Mouse (Mus musculus) stomach, postnatal 0 days (tissue): ENCODE measurements around the gene Sec23b. TPM values are rescaled to one million over a fixed set of nuclear protein-coding genes. Genes with fewer than 3 reads are reported as not detected.

ENCODE experiments used
- ATAC-seq: fragments of 200-750 bp; cut with Nextera tagmentation; 2 replicates; pipeline ENCODE4 v1.8.0; 2017; ENCODE audit not compliant: low FRiP score, low TSS enrichment
- DNase-seq: peaks from one replicate; pipeline ENCODE4 v3.0.0-alpha.2; 2016; ENCODE audit warnings: low spot score
- H3K27ac ChIP-seq: fragments of 300-500 bp; sonication (generic); replicated peaks from 2 replicates; pipeline ENCODE4 v1.5.1; 2014; ENCODE audit warnings: mild to moderate bottlenecking, control low read depth
- H3K27me3 ChIP-seq: fragments of 300-500 bp; sonication (generic); 2 replicates; pipeline ENCODE4 v1.6.1; 2014; ENCODE audit warnings: low read length; ENCODE audit not compliant: control insufficient read depth, insufficient read depth
- H3K36me3 ChIP-seq: fragments of 300-500 bp; sonication (generic); 2 replicates; pipeline ENCODE4 v1.6.1; 2014; ENCODE audit warnings: low read length, mixed read lengths; ENCODE audit not compliant: control insufficient read depth, insufficient read depth
- H3K4me1 ChIP-seq: fragments of 300-500 bp; sonication (generic); replicated peaks from 2 replicates; pipeline ENCODE4 v1.6.1; 2014; ENCODE audit warnings: antibody characterized with exemption; ENCODE audit not compliant: control insufficient read depth, insufficient read depth
- H3K4me2 ChIP-seq: fragments of 300-500 bp; sonication (generic); replicated peaks from 2 replicates; pipeline ENCODE4 v1.6.1; 2014; ENCODE audit warnings: low read depth, mild to moderate bottlenecking, control low read depth, moderate library complexity
- H3K4me3 ChIP-seq: fragments of 300-500 bp; sonication (generic); 2 replicates; pipeline ENCODE4 v1.5.1; 2014; ENCODE audit warnings: low read depth, low read length, control low read depth
- H3K9ac ChIP-seq: fragments of 300-500 bp; sonication (generic); 2 replicates; pipeline ENCODE4 v1.6.1; 2014; ENCODE audit warnings: mild to moderate bottlenecking, low read length, control low read depth, mixed read lengths
- H3K9me3 ChIP-seq: fragments of 300-500 bp; sonication (generic); 2 replicates; pipeline ENCODE4 v1.6.1; 2016; ENCODE audit warnings: low read length; ENCODE audit not compliant: control insufficient read depth
- CTCF ChIP-seq: IDR thresholded peaks from 2 replicates; pipeline ENCODE4 v1.5.1; 2016; ENCODE audit warnings: antibody characterized with exemption, low read depth, mild to moderate bottlenecking, moderate library complexity
- EP300 ChIP-seq: optimal IDR thresholded peaks from 2 replicates; pipeline ENCODE3; 2016; ENCODE audit warnings: antibody characterized with exemption
- WGBS: fragments of 180-500 bp; shearing (Covaris S2); extraction: QIAGEN DNeasy Blood & Tissue Kit; methylation state at CpG from one replicate; pipeline ENCODE4 v1.1.7; 2014; 5-methylcytosine and 5-hydroxymethylcytosine counted together
- polyA plus RNA-seq: library from polyadenylated mRNA; unstranded; fragments of >200 nt; fragmentation: Nextera tagmentation; extraction: Ambion mirVana; gene quantifications from 2 replicates; pipeline ENCODE4 v1.2.1, GENCODE M21; 2015

Sec23b gene
- polyA plus RNA-seq, 1 experiment from 2014 or later = 74.5 TPM

GRCm38 (mm10) chr2:144545481-144545880, 10.5 kb upstream of the Sec23b start:
- ATAC-seq (no peak), DNase-seq (no peak)
- H3K36me3 ChIP-seq = no peaks in the 10 kb centered on the region

GRCm38 (mm10) chr2:144547559-144547958, 8.5 kb upstream of the Sec23b start:
- Histone ChIP-seq H3K27ac (no peak overlapping the region), H3K4me1 (no peaks in the 10 kb centered on the region), H3K9ac (no peak overlapping the region), H3K36me3 (no peaks in the 10 kb centered on the region), H3K4me3 (no peak overlapping the region), H3K27me3 (no peaks in the 10 kb centered on the region), H3K9me3 (no peaks in the 10 kb centered on the region), H3K4me2 (no peak overlapping the region)
- TF ChIP-seq EP300 (no peak), CTCF (no peak)
- ATAC-seq = no peak
- 62% methylated on average over 4 of the region's 4 CpGs for WGBS
- DNase-seq = no peak

More at GRCm38 (mm10) chr2:144545481-144545880, 10.5 kb upstream of the Sec23b start:
- Histone ChIP-seq H3K4me1 (no peaks in the 10 kb centered on the region), H3K27ac (no peak overlapping the region), H3K27me3 (no peaks in the 10 kb centered on the region), H3K4me2 (no peak overlapping the region), H3K4me3 (no peak overlapping the region), H3K9me3 (no peaks in the 10 kb centered on the region), H3K9ac (no peak overlapping the region)
- 20% methylated on average over 1 of the region's 1 CpGs for WGBS
- TF ChIP-seq EP300 (no peak), CTCF (no peak)

- TF ChIP-seq EP300 = no peak
- no peak for TF ChIP-seq CTCF
- H3K4me1 ChIP-seq = no peaks in the 10 kb centered on the region
- WGBS = 0% methylated on average over 17 of the region's 17 CpGs
- no peaks in the 10 kb centered on the region for H3K27me3 ChIP-seq
- peak within 1 kb of the TSS; percentile 78 for H3K27ac ChIP-seq
- peak within 1 kb of the TSS; percentile 74 for H3K4me3 ChIP-seq
- H3K9me3 ChIP-seq = no peaks in the 10 kb centered on the region
- peak; percentile 66 for DNase-seq
- ATAC-seq = peak; percentile 83
- peak within 1 kb of the TSS; percentile 64 for H3K4me2 ChIP-seq
- H3K36me3 ChIP-seq = no peaks in the 10 kb centered on the region
- H3K9ac ChIP-seq = peak within 1 kb of the TSS; percentile 79
Observed at GRCm38 (mm10) chr2:144550529-144550928, 5.5 kb upstream of the Sec23b start, which contains the start of gene Rbbp9. Gene Rbbp9, minus strand, starts transcription at chr2:144550869.

- Histone ChIP-seq H3K4me3 (no peak overlapping the region), H3K9ac (no peak overlapping the region), H3K27ac (no peak overlapping the region), H3K9me3 (no peaks in the 10 kb centered on the region), H3K36me3 (no peaks in the 10 kb centered on the region), H3K4me1 (no peaks in the 10 kb centered on the region), H3K27me3 (no peaks in the 10 kb centered on the region), H3K4me2 (no peak overlapping the region)
- TF ChIP-seq CTCF (no peak), EP300 (no peak)
- DNase-seq = no peak
- ATAC-seq = no peak
- 95% methylated on average over 3 of the region's 3 CpGs for WGBS
Observed at GRCm38 (mm10) chr2:144553905-144554304, 2.1 kb upstream of the Sec23b start.

- H3K9ac ChIP-seq = peak overlapping the region; percentile 74
- peak overlapping the region; percentile 76 for H3K4me3 ChIP-seq
- ATAC-seq (peak; percentile 45; the same call in 1 of the 2 replicates), DNase-seq (no peak)
- WGBS = under 1% methylated on average over 14 of the region's 14 CpGs
- no peak for TF ChIP-seq EP300
- no peak; the same call in 1 of the 2 replicates for TF ChIP-seq CTCF
- H3K27ac ChIP-seq = peak overlapping the region; percentile 95
- peak overlapping the region; percentile 62 for H3K4me2 ChIP-seq
- no peaks in the 10 kb centered on the region for H3K9me3 ChIP-seq
- no peaks in the 10 kb centered on the region for H3K4me1 ChIP-seq
- no peaks in the 10 kb centered on the region for H3K27me3 ChIP-seq
- H3K36me3 ChIP-seq = no peaks in the 10 kb centered on the region
Observed at GRCm38 (mm10) chr2:144555286-144555819, 676 bp upstream of the Sec23b start.

- TF ChIP-seq EP300 (no peak), CTCF (peak; percentile 60)
- DNase-seq (no peak), ATAC-seq (no peak)
- 81% methylated on average over 4 of the region's 4 CpGs for WGBS
- H3K4me3 ChIP-seq = no peak overlapping the region
- H3K9me3 ChIP-seq = no peaks in the 10 kb centered on the region
- no peaks in the 10 kb centered on the region for H3K27me3 ChIP-seq
- H3K36me3 ChIP-seq = peaks cover 35% of the 10 kb centered on the region
- H3K4me2 ChIP-seq = no peak overlapping the region
- H3K27ac ChIP-seq = no peak overlapping the region
- no peak overlapping the region for H3K9ac ChIP-seq
- no peaks in the 10 kb centered on the region for H3K4me1 ChIP-seq
Observed at GRCm38 (mm10) chr2:144588723-144589122, 32.7 kb downstream of the Sec23b start.
